Mouse (Mus musculus): ENCODE measurements at regions not wholly inside any gene's neighbourhood (a gene's known extent, or its start where the extent isn't known, plus 50 kb on each side); places are given as distances from the start of the nearest gene placed in this dataset.
"Not testable (repeated sequence)": the region's sequence is repeated elsewhere in the genome, so short reads cannot be mapped to it uniquely, and the experiment has no call there.

DNA sequence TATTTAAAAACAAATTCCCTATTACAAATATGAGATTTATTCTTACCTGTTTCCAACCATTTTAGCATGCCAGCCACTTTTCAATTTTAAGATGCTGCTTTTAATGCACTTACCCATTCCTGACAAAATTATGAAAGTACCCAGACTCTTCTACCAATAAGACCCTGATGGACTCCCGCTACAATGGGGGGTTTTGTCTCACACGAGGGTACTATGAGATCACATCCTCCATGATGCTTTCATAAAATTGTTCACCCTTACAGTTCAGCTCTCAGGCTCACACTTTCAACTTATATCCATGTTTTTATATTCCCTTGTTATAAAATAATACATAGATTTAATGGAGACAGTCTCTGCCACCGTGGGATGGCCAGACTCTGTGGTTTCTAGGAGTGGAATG, 68.1 kb upstream of the Adamts18 start:
- no peak for DNase-seq (ENCODE audit: low spot score)

DNA sequence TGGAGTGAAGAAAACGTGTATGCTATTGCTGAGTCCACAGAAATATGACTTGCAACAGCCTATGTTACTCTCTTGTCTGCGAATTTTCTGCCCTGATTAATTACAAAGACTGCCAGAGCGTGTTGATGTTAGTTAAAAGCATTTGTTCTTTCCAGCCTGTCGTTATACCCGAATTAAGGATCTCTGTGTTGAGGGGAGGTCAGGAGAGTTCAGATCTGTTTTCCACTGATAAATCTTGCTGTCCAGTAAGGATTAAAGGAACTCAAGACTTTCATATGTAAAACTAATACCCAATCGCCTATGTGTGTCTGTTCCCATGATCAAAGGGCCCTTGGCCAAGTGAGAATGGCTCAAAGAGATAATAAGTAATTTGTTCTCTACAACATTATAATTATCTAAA, 68.7 kb upstream of the Adamts18 start:
- no peak for DNase-seq (ENCODE audit: low spot score)

DNA sequence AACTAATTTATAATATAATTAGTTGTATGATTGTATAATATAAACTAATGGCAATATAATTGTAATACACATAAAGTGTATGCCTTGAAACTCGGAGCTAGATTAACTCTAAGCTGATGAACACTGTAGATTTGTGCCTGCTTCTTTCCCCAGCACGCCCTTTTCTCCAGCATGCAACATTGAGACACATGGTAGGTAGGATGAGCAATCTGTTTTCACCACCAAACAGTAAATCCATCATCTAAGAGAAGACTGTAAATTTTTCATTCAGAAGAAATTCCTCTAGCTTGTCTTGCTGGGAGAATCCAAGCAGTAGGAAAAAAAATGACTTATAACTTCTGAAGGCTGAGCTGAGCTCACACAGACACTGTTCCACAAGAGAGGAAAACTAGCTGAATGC, 71.8 kb upstream of the Adamts18 start:
- DNase-seq (ENCODE audit: low spot score): no peak

DNA sequence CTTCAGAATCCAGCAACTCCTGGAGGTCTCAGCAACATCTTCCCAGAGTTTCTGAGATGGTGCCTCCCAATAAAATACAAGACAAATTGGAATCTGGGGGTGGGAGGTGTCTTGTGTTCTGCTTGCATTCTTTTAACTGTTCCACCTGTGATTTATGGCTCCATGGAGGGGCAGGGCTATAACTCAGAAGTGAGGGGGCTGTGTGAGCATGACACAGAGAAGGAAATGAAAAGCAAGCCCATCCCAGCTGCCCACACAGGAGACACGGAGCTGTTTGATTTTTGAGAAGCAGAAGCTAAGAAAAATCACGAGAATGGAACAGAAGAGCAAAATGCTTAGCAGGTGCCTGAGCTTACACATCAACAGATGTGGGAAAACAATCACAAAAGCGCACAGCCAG, 74.8 kb upstream of the Adamts18 start:
- no peak for DNase-seq (ENCODE audit: low spot score)

DNA sequence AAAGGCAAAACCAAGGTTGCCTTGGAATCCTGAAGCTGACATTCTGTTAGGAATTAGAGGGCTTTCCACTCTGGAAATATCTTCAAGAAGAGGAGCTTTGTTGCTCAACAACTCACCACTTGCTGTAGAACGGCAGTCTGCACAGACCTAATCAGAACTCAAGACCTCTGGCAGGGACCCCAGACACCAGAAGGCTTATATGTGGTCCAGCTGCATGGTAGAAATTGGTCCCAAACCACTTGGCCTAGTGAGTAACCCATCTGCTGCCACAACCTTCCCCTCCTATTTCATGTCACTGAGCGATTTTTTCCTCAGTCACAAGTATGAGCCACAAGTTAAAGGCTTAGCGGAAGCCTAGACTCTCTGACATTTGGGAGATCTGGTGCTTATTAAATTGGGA, 105.2 kb upstream of the Adamts18 start:
- no peak for DNase-seq (ENCODE audit: low spot score)

DNA sequence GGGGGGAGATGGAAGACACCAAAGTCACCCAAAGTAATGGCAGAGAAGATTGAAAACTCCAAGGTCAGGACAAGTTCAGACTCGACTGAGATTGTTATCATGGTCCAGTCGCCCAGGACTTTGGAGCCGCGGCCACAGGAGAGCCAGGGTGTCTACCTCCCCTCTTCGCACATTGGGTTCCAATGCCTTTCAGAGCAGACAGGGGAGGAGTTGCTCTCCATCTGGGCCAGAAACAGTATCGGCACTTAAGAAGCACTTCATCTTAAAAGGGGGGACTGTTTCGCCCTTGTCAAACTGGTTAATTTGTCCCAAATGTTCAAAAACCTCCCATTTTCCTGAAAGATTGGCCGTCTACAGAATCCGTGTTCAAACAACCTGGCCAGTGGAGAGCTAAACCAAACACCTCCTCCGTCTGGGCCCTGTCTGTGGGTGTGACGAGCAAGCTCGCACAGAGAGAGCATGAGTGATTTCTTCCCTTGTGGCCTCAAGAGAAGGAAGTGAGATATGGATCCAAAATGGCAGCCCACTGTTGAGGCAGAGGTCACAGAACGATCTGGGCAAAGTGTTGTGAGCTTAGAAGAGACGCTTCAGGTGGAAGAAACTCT, 108.0 kb upstream of the Adamts18 start:
- no peak for DNase-seq (ENCODE audit: low spot score)

DNA sequence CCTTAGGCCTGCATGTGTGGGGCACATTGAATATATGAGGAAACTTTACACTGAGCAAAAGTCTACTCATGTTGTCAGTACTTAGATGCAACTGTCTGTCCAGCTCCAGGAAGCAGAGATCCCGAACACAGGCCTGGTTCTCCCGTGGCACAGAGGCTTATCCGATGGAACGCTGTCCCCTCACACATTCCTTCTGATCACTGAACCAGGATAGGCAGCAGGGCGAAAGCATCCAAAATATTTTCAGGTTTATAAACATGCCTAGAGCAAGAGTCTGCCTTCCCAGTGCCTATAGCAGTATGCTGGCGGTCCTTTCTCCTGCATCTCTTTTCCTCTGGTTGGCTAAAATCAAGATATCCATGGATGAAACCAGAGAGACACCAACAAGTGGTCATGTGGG, 109.3 kb upstream of the Adamts18 start:
- no peak for DNase-seq (ENCODE audit: low spot score)

DNA sequence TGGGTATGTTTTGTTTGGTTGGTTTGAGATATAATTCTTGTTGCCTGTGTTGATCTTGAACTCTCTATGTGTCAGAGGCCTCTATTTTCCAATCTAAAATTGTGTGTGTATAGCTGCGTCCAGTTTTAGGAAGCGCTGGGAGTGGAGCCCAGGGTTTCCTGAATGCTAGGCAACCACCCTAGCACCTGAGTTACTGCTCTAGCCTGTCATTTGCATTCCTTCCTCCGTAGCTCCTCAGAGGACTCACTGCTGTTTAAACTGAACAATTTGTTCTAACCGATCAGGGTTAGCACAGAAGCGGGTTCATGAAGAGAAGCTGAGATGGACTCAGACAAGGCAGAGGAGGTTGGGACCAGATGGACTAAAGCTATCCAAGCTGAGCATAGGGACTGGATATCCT, 127.3 kb upstream of the Adamts18 start:
- no peak for DNase-seq (ENCODE audit: low spot score)

DNA sequence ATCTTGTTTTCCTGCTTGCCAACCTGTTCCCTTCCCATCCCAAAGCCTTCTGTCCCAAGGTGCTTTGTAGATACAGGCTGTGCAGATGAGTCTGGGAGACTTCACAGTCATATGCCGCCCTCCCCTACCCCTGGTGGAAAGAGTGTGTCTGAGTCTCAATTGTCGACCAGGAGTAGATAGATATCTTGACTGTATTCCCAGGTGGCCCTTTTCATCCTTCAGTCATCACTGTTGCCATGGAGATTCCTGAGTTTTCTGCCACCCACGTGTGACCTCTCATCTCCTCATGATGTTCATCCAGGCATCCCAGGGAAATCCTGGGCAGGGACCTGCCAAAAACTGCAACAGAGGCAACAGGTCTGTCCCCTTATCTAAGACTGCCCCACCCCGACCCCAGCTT, 128.1 kb upstream of the Adamts18 start:
- no peak for DNase-seq (ENCODE audit: low spot score)

DNA sequence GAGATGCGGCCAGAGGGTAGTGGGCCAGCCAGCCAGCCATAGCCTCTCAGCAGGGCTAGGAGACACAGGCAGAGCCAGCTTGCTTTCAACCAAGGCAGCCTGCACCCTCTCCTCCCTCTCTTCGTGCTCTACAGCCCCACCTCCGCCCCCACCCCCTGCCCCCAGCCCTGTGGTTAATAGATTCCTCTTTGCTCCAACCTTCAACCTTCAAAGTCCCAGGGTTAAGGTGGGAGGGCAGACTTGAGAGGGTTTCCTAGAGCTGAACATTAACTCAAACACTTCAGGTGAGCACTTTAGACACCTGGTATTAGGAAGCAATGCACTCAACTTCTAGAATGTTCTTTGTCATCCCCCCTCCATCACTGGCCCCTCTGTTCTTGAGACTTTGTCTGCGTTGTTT, 128.5 kb upstream of the Adamts18 start:
- no peak for DNase-seq (ENCODE audit: low spot score)

DNA sequence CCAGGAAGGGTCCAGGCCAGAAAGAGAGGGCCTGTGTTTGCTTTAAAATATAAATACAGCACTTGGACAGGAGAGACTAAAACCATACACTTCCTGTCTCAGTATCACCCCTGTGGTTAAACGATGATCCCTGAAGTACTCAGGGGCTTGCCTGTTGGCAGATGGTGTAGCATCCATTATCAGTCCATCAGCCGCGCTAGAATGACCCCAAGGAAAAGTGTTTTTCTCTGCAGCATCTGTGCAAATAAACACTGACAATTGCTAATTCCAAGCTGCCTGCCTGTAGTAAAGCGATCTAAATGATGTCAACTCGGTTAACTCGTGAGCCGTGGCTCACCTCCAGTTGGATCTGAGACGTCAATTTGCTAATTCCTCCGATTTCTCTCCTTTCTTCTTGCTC, 130.4 kb upstream of the Adamts18 start:
- no peak for DNase-seq (ENCODE audit: low spot score)

DNA sequence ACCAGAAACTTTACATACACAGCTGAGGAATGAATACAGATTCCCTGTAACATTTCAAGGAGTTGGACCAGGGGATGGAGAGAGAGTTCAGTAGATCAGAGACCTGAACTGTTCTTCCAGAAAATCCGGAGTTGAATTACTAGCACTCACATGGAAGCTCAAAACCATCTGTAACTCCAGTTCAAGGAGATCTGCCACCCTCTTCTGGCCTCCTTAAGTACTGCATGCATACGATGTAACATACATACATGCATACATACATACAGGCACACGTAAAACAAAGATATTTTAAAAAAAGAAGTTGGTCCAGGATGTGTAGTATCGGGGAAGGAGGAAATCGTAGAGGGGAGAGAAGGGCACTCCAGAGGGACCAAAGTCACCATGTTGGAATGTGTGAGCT, 131.3 kb upstream of the Adamts18 start:
- DNase-seq (ENCODE audit: low spot score): no peak

DNA sequence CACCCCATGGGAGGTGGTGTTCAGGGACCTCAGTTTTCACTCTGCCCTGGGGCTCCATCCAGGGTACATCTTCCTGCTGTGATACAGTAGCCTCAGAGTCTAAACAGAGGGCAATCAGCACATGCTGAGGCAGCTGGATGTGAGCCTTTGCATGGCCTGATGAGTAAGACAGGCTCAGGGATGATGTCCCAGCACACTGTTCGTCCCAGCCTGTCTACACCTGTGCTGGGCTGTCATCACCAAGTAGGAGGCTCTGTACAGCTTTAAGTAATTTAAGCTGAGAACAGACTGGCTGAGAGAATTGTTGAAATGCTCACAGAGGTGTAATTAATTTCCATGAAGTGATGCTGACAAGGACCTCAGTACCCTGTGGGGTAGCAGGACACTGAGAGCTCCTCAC, 132.8 kb upstream of the Adamts18 start:
- no peak for DNase-seq (ENCODE audit: low spot score)

DNA sequence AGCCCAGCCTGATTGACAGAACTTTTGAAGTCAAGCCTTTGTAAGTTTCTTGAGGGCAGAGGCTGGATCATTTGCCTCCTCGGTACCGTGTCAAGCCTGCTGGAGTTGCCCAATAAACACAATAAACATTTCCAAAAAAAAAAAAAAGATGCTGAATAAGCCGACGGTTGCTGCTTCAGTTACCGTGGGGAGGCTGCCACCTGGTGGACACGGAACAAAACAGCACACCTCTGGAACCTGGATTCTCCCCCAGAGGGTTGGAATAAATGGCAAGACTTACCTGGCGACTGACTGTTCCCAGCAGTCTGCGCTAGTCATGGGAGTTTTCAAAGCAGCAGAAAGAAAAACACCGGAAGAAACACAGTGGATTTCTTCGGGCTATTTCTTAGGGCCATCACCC, 136.3 kb upstream of the Adamts18 start:
- DNase-seq (ENCODE audit: low spot score): peak; percentile 46

DNA sequence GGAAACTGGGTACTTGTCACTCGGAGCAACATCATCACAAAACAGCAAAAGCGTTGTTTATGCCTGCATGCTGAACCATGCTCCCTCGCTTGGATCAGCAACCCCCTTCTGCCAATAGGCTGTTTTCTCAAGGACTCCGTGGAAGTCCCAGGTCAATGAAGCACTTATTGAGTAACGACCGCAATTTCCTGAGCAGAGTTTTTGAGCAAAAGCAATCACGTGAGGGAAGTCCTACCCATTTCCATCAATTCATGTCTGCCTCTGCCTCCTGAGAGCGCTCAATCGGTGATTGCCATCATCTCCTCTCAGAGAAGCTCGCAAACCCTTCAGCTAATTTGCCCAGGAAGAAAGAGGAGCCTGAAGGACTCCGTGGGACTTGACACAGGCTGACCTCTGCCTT, 136.9 kb upstream of the Adamts18 start:
- DNase-seq (ENCODE audit: low spot score): peak; percentile 23

DNA sequence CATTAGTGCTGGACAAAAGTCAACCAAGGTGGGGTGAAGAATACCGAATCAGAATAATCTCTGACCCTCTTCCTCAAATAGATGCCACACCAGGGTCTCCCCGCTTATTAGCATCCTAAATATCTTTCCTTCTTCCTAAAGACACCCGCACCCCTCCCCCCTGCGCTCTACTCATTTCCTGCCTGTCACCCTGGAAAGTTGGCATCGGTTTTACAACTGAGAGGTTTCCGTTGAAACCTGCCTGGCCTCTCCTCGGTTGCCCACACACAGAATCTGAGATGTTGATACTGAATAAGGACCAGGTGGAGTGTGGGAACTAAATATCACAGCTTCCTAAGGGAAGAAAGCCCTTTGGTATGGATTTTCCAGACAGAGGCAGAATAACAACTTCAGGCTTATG, 137.4 kb upstream of the Adamts18 start:
- DNase-seq (ENCODE audit: low spot score): peak; percentile 32

DNA sequence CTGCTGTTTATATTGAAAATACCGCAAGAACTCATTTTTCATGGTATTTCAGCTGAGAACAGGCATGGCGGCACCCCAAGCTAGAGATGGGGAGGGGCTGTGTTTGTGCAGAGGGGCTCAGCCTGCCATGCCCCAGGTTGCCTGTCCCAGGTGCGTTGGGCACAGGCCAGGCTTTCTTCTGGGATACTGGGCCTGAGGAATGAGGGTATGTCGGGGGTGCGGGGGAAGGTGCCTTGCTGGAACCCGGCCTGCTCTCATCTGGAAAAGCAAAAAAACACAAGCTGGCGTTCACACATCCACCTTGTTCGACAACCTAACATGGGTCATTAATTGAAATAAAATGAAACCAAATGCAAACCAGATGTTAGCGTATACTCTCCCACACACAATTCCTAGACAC, 142.2 kb upstream of the Adamts18 start:
- no peak for DNase-seq (ENCODE audit: low spot score)

DNA sequence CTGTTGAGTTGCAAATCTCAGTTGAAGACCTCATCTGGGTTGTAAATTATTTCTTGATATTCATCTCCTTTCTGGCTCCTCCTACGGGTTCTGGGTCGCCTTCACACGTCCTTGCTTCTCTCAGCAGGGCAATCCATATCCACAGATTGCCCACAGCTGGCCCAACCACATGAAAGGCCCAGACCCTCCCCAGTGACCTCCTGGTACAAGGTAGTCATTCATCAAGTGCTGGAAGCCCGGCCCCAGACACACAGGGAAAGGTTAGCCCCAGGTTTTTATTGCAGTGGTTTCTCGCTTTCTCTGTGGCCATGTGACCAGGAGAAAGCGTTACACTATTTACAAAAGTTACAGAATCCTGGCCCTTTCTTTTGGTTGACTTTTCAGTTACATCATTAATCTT, 134.5 kb upstream of the Nudt7 start:
- no peak for DNase-seq (ENCODE audit: low spot score)

DNA sequence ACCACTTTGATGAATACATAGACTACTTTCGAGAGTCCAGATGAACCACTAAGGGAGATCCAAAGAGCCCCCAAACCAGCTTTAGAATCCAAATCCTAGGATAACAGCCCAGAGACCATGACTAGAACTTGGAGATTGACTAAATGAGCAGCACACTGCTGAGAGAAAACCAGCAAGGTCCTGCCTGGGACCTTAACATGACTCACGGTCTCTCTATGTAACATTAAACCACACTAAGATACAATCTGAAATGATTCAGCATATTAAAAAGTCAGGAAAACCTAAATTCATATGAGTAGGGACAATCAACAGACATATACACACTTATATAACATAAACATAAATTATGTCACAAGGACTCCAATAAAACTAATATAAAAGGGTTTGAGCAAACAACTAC, 131.7 kb upstream of the Nudt7 start:
- DNase-seq (ENCODE audit: low spot score): no peak

DNA sequence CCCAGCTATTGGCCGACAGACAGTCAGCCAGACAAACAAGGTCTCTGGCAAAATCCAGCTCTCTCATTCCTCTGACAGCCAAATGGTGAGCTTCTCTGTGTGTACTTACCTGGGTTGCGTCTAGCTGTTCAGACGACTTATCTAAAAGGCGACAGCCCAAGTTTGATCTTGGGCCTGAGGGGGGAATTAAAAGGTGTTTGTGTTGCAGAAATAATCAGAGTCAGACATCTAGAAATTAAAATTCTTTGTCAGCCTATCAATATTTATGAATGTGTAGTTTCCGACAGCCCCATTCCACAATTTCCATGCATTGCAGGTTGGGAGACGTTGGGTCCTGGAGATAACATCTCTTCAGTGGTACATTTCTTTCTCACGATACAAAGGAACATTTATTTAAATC, 128.9 kb upstream of the Nudt7 start:
- no peak for DNase-seq (ENCODE audit: low spot score)

DNA sequence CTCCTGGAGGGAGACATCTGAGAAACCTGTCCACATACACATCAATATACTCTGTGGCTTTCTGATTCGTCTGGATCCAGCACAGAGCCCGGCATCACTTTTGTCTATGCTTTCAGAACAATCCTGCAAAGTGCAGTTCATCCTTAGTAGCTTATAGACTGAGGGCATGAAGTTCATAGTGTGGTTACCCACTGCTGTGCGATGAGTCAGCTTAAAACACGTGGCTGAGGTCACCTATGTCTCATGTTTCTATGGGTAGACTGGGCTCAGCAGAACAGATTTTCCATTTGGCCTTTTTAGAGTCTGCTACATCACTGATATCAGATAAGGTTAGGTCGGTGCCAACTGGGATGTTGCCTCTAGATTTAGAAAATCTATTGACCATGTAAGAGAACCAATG, 126.8 kb upstream of the Nudt7 start:
- no peak for DNase-seq (ENCODE audit: low spot score)

DNA sequence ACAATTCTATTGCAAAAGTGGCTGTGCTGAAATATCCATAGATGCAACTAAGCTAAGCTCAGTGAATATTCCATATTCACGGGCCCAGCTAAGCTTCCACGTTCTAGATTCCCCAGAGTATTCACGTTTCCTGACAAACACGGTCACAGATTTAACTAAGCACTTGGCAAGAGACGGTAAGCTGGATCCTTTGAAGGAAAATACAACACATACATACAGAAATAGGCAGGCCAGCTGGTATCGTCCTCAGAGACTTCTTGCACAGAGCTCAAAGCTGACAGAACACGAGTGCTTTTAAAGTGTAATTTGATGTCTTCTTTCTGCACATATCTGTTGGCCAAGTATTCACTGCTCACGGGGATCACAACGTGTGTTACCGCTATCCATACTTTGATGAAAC, 126.3 kb upstream of the Nudt7 start:
- no peak for DNase-seq (ENCODE audit: low spot score)

DNA sequence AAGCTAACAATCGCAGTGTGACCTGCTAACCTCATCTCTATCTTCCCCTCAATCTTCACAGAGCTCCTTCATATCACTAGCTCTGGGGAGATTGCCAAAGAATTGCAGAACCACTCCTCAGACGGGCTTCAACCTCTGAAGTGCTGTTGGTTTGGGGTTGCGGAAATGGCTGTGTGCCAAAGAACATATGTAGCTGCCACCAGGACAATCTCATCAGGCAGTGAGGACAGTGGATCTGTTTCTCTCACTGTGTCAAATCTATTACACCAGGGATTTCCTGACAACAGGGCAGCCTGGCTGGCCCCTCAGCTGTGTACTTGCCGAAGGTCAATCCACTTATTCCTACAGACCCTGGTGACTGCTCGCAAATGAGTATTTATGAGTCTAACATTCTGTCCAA, 115.0 kb upstream of the Nudt7 start:
- peak; percentile 45 for DNase-seq (ENCODE audit: low spot score)

DNA sequence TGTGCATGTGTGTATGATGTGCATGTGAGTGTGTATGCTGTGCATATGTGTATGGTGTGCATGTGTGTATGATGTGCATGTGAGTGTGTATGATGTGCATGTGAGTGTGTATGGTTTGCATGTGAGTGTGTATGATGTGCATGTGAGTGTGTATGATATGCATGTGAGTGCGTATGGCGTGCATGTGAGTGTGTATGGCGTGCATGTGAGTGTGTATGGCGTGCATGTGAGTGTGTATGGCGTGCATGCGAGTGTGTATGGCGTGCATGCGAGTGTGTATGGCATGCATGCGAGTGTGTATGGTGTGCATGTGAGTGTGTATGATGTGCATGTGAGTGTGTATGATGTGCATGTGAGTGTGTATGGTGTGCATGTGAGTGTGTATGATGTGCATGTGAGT, 103.2 kb upstream of the Nudt7 start:
- DNase-seq (ENCODE audit: low spot score): not testable (repeated sequence)

DNA sequence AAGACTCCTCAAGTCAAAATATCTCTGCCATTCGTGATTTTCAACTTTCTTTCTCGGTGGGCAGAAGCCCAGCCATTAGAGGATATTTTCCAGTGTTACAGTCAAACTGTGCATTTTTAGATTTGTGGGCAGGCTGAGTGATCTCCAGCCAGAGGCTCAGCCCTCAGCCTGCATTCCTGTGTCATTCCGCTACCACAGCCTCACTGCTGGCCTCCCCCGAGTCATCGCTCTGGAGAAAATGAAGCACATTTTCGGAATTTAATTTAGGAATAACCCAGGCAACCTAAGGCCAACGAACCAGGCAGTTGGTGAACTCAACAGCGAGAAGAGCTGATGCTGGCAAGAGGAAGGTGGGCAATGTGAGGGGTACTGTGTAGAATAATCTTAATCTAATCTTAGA, 80.9 kb upstream of the Nudt7 start:
- no peak for DNase-seq (ENCODE audit: low spot score)

Data from lung, postnatal 25 days (tissue).